Mouse (Mus musculus) midbrain, embryonic 14.5 days (tissue): ENCODE data around the gene Adgrf5. TPM values are rescaled to one million over a fixed set of nuclear protein-coding genes. Genes with fewer than 3 reads are reported as not detected.
"Not testable (repeated sequence)": the region's sequence is repeated elsewhere in the genome, so short reads cannot be mapped to it uniquely, and the experiment has no call there.

Experiments
- ATAC-seq: fragments of 200-750 bp; cut with Nextera tagmentation; 2 replicates; pipeline ENCODE4 v1.8.0; 2017; ENCODE audit warnings: moderate number of reproducible peaks, moderate library complexity; ENCODE audit not compliant: low FRiP score, low TSS enrichment
- DNase-seq: peaks from one replicate; pipeline ENCODE4 v3.0.0-alpha.2; 2015
- H3K27ac ChIP-seq: fragments of 300-500 bp; sonication (generic); replicated peaks from 2 replicates; pipeline ENCODE4 v1.5.1; 2014; ENCODE audit warnings: mild to moderate bottlenecking, low read depth, low read length, moderate library complexity
- H3K27me3 ChIP-seq: fragments of 300-500 bp; sonication (generic); 2 replicates; pipeline ENCODE4 v1.6.1; 2014; ENCODE audit warnings: low read length, control low read depth, mixed read lengths; ENCODE audit not compliant: control insufficient read depth, insufficient read depth
- H3K36me3 ChIP-seq: fragments of 300-500 bp; sonication (generic); 2 replicates; pipeline ENCODE4 v1.6.1; 2014; ENCODE audit warnings: low read length, control low read depth; ENCODE audit not compliant: control insufficient read depth, insufficient read depth
- H3K4me1 ChIP-seq: fragments of 300-500 bp; sonication (generic); 2 replicates; pipeline ENCODE4 v1.6.1; 2014; ENCODE audit warnings: mild to moderate bottlenecking, antibody characterized with exemption, low read length, control low read depth; ENCODE audit not compliant: control insufficient read depth, insufficient read depth
- H3K4me2 ChIP-seq: fragments of 300-500 bp; sonication (generic); 2 replicates; pipeline ENCODE4 v1.6.1; 2014; ENCODE audit warnings: mild to moderate bottlenecking, low read length, moderate library complexity
- H3K4me3 ChIP-seq: fragments of 300-500 bp; sonication (generic); replicated peaks from 2 replicates; pipeline ENCODE4 v1.5.1; 2014; ENCODE audit warnings: low read depth, low read length
- H3K9ac ChIP-seq: fragments of 300-500 bp; sonication (generic); replicated peaks from 2 replicates; pipeline ENCODE4 v1.6.1; 2014; ENCODE audit warnings: mild to moderate bottlenecking, low read length, moderate library complexity
- H3K9me3 ChIP-seq: fragments of 300-500 bp; sonication (generic); 2 replicates; pipeline ENCODE4 v1.6.1; 2016; ENCODE audit warnings: low read length, control low read depth, mixed read lengths; ENCODE audit not compliant: control insufficient read depth
- WGBS: fragments of 180-500 bp; shearing (Covaris S2); extraction: QIAGEN DNeasy Blood & Tissue Kit; methylation state at CpG from one replicate; pipeline ENCODE4 v1.1.7; 2014; 5-methylcytosine and 5-hydroxymethylcytosine counted together
- polyA plus RNA-seq: library from polyadenylated mRNA; unstranded; fragments of >200 nt; fragmentation: Nextera tagmentation; extraction: Ambion mirVana; gene quantifications from 2 replicates; pipeline ENCODE4 v1.2.1, GENCODE M21; 2014

The Adgrf5 gene
- polyA plus RNA-seq, 1 experiment from 2014 or later = 7.9 TPM

- not testable (repeated sequence) for H3K9me3 ChIP-seq, H3K27ac ChIP-seq, DNase-seq, H3K4me1 ChIP-seq, H3K4me2 ChIP-seq, ATAC-seq, H3K36me3 ChIP-seq, H3K4me3 ChIP-seq, H3K27me3 ChIP-seq, H3K9ac ChIP-seq
- 98% methylated on average over 5 of the region's 10 CpGs for WGBS
Observed at GRCm38 (mm10) chr17:43490371-43490770, 130.1 kb downstream of the Adgrf5 start.

DNA sequence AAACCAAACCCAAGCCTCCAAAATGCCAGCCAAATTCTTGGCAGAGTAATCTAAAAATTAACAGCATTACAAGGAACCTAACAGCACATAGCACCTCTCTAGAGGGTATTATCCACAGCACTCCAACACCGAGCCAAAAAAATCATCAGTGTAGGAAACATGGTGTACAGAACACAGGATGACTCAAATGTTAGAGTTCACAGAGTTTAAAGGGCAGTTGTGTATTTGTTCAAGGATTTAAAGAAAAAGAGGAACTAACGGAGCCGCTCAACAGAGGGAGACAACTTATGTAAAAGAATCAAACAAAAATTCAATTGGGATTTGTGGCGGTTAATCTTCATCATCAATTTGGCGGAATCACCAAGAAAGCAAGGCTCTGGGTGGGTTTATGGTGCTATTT is 135.3 kb downstream of the Adgrf5 start:
- no peak overlapping the region for H3K9ac ChIP-seq
- no peak overlapping the region for H3K4me3 ChIP-seq
- ATAC-seq = no peak
- no peaks in the 10 kb centered on the region for H3K4me1 ChIP-seq
- H3K9me3 ChIP-seq = no peaks in the 10 kb centered on the region
- H3K27ac ChIP-seq = no peak overlapping the region
- WGBS = 86% methylated on average over 5 of the region's 5 CpGs
- no peaks in the 10 kb centered on the region for H3K27me3 ChIP-seq
- no peak overlapping the region for H3K4me2 ChIP-seq
- no peak for DNase-seq
- H3K36me3 ChIP-seq = no peaks in the 10 kb centered on the region

DNA sequence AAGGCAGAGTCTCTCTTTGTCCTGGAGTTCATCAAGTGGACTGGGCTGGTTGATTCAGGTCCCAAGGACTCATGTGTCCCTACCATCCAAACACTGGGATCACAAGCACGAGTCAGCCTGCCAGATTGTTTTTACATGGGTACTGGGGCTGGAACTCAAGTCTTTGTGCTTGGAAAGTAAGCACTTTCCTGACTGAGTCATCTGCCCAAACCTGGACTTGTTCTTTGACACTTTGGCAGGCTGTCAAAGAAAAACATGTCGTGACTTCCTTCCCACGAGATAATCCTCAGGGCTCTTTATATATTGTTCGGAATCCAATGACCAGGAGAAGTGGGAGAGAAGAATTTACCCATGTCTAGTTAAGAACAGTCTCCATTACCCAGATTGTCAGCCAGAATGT is 137.3 kb downstream of the Adgrf5 start:
- Histone ChIP-seq H3K27ac (no peak overlapping the region), H3K4me3 (no peak overlapping the region), H3K27me3 (no peaks in the 10 kb centered on the region), H3K36me3 (no peaks in the 10 kb centered on the region), H3K9me3 (no peaks in the 10 kb centered on the region), H3K9ac (no peak overlapping the region), H3K4me1 (no peaks in the 10 kb centered on the region), H3K4me2 (no peak overlapping the region)
- ATAC-seq (no peak), DNase-seq (no peak)
- 76% methylated on average over 4 of the region's 4 CpGs for WGBS

DNA sequence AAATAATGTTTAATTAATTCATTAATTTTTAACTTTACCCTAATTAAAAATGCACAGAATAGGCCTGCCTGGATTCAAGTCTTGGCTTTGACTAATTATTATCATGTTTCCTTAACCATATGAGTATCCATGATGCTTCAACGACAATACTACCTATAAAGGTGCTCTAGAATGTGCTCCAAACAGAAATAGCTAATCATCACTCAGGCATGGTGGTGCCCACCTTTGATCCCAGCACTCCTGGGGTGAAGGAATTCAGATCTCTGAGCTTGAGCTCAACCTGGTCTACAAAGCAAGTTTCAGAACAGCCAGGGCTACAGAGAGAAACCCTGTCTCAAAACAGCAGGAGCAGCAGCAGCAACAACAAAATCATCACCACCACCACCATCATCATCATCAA is 140.3 kb downstream of the Adgrf5 start:
- Histone ChIP-seq H3K27me3 (no peaks in the 10 kb centered on the region), H3K4me1 (no peaks in the 10 kb centered on the region), H3K9me3 (no peaks in the 10 kb centered on the region), H3K27ac (no peak overlapping the region), H3K9ac (no peak overlapping the region), H3K4me3 (no peak overlapping the region), H3K36me3 (no peaks in the 10 kb centered on the region), H3K4me2 (no peak overlapping the region)
- WGBS = 89% methylated on average over 1 of the region's 1 CpGs
- DNase-seq (no peak), ATAC-seq (no peak)

GRCm38 (mm10) chr17:43501223-43501622 is 141.0 kb downstream of the Adgrf5 start:
- H3K4me3 ChIP-seq = no peak overlapping the region
- ATAC-seq (no peak), DNase-seq (no peak)
- no peak overlapping the region for H3K4me2 ChIP-seq
- H3K36me3 ChIP-seq = no peaks in the 10 kb centered on the region
- H3K4me1 ChIP-seq = no peaks in the 10 kb centered on the region
- no peaks in the 10 kb centered on the region for H3K9me3 ChIP-seq
- no peaks in the 10 kb centered on the region for H3K27me3 ChIP-seq
- WGBS = 84% methylated on average over 3 of the region's 3 CpGs
- no peak overlapping the region for H3K27ac ChIP-seq
- H3K9ac ChIP-seq = no peak overlapping the region

- Histone ChIP-seq H3K9ac (no peak overlapping the region), H3K4me1 (no peaks in the 10 kb centered on the region), H3K9me3 (no peaks in the 10 kb centered on the region), H3K4me2 (no peak overlapping the region), H3K27me3 (no peaks in the 10 kb centered on the region), H3K4me3 (no peak overlapping the region), H3K36me3 (no peaks in the 10 kb centered on the region), H3K27ac (no peak overlapping the region)
- ATAC-seq = no peak
- 95% methylated on average over 5 of the region's 5 CpGs for WGBS
- no peak for DNase-seq
Observed at GRCm38 (mm10) chr17:43501631-43502030, 141.4 kb downstream of the Adgrf5 start.

- ATAC-seq = no peak
- no peak for DNase-seq
- Histone ChIP-seq H3K4me3 (no peak within 1 kb of the TSS), H3K4me1 (no peaks in the 10 kb centered on the region), H3K9ac (no peak within 1 kb of the TSS), H3K27me3 (no peaks in the 10 kb centered on the region), H3K9me3 (no peaks in the 10 kb centered on the region), H3K27ac (no peak within 1 kb of the TSS), H3K36me3 (no peaks in the 10 kb centered on the region), H3K4me2 (no peak within 1 kb of the TSS)
- WGBS = 90% methylated on average over 9 of the region's 9 CpGs
Observed at GRCm38 (mm10) chr17:43502592-43502991, 142.3 kb downstream of the Adgrf5 start, which contains the start of gene Mep1a. TSS of gene Mep1a (minus strand) at chr17:43502812.

- no peak overlapping the region for H3K4me3 ChIP-seq
- H3K9ac ChIP-seq = no peak overlapping the region
- DNase-seq = no peak
- H3K9me3 ChIP-seq = no peaks in the 10 kb centered on the region
- H3K27ac ChIP-seq = no peak overlapping the region
- H3K27me3 ChIP-seq = no peaks in the 10 kb centered on the region
- no peaks in the 10 kb centered on the region for H3K36me3 ChIP-seq
- WGBS = 86% methylated on average over 4 of the region's 4 CpGs
- no peak for ATAC-seq
- H3K4me2 ChIP-seq = no peak overlapping the region
- H3K4me1 ChIP-seq = no peaks in the 10 kb centered on the region
Observed at GRCm38 (mm10) chr17:43503861-43504593, 143.8 kb downstream of the Adgrf5 start.

DNA sequence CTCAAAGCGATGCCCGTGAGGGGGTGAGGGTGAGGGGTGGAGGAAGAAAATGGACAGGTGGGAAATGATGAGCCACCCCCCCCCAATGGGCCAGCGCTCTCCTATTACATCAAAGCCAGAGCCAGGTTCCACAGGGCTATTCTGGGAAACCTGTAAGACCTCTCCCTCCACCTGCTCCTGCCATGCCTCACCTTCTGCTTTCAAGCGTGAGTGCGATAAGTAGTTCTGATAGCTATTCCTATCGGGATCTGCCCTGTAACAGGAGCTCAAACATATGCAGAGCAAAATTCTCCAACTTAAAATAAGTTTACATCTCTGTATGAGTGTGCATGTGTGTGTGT is 144.3 kb downstream of the Adgrf5 start:
- 84% methylated on average over 6 of the region's 6 CpGs for WGBS

More for the DNA sequence above, 144.3 kb downstream of the Adgrf5 start:
- Histone ChIP-seq H3K36me3 (no peaks in the 10 kb centered on the region), H3K27me3 (no peaks in the 10 kb centered on the region), H3K9ac (no peak overlapping the region), H3K4me3 (no peak overlapping the region), H3K4me1 (no peaks in the 10 kb centered on the region), H3K9me3 (no peaks in the 10 kb centered on the region), H3K4me2 (no peak overlapping the region), H3K27ac (no peak overlapping the region)
- DNase-seq (no peak), ATAC-seq (no peak)
